Mouse (Mus musculus): ENCODE measurements around the gene Ppp1r35.

DNA sequence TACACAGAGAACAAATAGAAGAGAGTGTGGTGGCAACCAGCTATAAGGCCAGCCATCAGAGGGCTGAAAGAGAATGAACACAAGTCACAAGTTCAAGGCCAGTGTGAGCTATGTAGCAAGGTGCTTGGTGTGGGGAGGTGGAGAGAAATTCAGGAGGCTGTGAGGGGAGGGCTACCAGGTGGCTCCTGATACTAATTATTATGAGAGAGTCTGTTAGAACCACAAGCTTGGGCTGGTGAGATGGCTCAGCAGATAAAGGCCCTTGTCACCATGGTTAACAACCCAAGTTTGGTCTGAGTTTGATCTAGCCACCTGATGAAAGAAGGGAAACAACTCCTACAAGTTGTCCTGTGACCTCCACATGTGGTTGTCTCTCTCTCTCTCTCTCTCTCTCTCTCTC lies 5.9 kb upstream of the Ppp1r35 start:
- TF ChIP-seq CTCF (IDR thresholded peaks at IDR 0.05; ENCODE audit: low read depth) (no peak), EP300 (IDR thresholded peaks at IDR 0.05; ENCODE audit: low read depth) (no peak)

Measured in liver, embryonic 14.5 days (tissue).